Mouse (Mus musculus): ENCODE measurements around the gene Btbd17. TPM values are rescaled to one million over a fixed set of nuclear protein-coding genes. Genes with fewer than 3 reads are reported as not detected.
A peak's percentile ranks its signal among the peaks of the same experiment; 100 is the strongest.

Btbd17 gene
- polyA plus RNA-seq, 1 experiment from 2014 or later: 4.2 TPM

DNA sequence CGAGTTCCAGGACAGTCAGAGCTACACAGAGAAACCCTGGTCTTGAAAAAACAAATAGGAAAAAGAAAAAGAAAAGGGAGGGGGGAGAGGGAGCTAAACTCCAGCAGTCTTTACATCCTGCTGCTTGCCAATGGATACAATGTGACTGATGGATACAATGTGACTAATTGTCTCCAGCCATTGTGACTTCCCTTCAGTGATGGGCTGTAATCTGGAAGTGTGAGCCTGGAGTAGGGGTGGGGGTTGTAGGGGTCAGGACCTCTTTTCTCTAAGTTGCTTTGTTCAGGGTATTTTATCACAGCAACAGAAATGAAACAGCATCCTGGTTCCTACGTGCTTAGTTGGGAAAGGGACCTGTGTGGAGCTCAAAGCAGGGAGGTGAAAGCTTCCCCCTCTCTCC is 23.4 kb upstream of the Btbd17 start:
- no peaks in the 10 kb centered on the region for H3K36me3 ChIP-seq
- H3K4me2 ChIP-seq (replicated peaks): no peak overlapping the region
- peaks cover 38% of the 10 kb centered on the region for H3K4me1 ChIP-seq
- no peak for ATAC-seq (ENCODE audit: insufficient number of reproducible peaks, low FRiP score, low TSS enrichment, low read depth)
- H3K27ac ChIP-seq (replicated peaks): no peak overlapping the region
- no peaks in the 10 kb centered on the region for H3K9me3 ChIP-seq (replicated peaks)
- no peak overlapping the region for H3K9ac ChIP-seq
- no peaks in the 10 kb centered on the region for H3K27me3 ChIP-seq
- H3K4me3 ChIP-seq (replicated peaks): no peak overlapping the region
- 34% methylated on average over 2 of the region's 2 CpGs for WGBS

GRCm38 (mm10) chr11:114818185-114818584 is 22.4 kb upstream of the Btbd17 start:
- Histone ChIP-seq H3K9ac (no peak overlapping the region), H3K27me3 (no peaks in the 10 kb centered on the region), H3K9me3 (replicated peaks) (no peaks in the 10 kb centered on the region), H3K27ac (replicated peaks) (no peak overlapping the region), H3K36me3 (no peaks in the 10 kb centered on the region), H3K4me3 (replicated peaks) (no peak overlapping the region), H3K4me2 (replicated peaks) (no peak overlapping the region), H3K4me1 (peaks cover 29% of the 10 kb centered on the region)
- 84% methylated on average over 7 of the region's 7 CpGs for WGBS
- no peak for ATAC-seq (ENCODE audit: insufficient number of reproducible peaks, low FRiP score, low TSS enrichment, low read depth)

GRCm38 (mm10) chr11:114816934-114817333 is 21.2 kb upstream of the Btbd17 start:
- no peaks in the 10 kb centered on the region for H3K36me3 ChIP-seq
- H3K27me3 ChIP-seq: no peaks in the 10 kb centered on the region

GRCm38 (mm10) chr11:114814873-114815592 is 19.3 kb upstream of the Btbd17 start:
- no peaks in the 10 kb centered on the region for H3K27me3 ChIP-seq
- peaks cover 20% of the 10 kb centered on the region; the same call in 1 of the 2 replicates for H3K4me1 ChIP-seq
- H3K9me3 ChIP-seq (replicated peaks): no peaks in the 10 kb centered on the region
- 0 out of 2 replicates have a peak, but pooled peaks have one; percentile 40 for ATAC-seq (ENCODE audit: insufficient number of reproducible peaks, low FRiP score, low TSS enrichment, low read depth)
- H3K4me2 ChIP-seq (replicated peaks): no peak overlapping the region
- no peak overlapping the region for H3K27ac ChIP-seq (replicated peaks)
- no peaks in the 10 kb centered on the region for H3K36me3 ChIP-seq
- H3K4me3 ChIP-seq (replicated peaks): no peak overlapping the region
- WGBS: 66% methylated on average over 11 of the region's 11 CpGs
- no peak overlapping the region for H3K9ac ChIP-seq

More at GRCm38 (mm10) chr11:114816934-114817333, 21.2 kb upstream of the Btbd17 start:
- WGBS: 87% methylated on average over 4 of the region's 4 CpGs
- H3K9me3 ChIP-seq (replicated peaks): no peaks in the 10 kb centered on the region
- no peak overlapping the region for H3K9ac ChIP-seq
- no peak overlapping the region for H3K4me2 ChIP-seq (replicated peaks)
- H3K27ac ChIP-seq (replicated peaks): no peak overlapping the region
- H3K4me1 ChIP-seq: 0 out of 2 replicates have a peak, but pooled peaks cover 24% of the 10 kb centered on the region
- no peak overlapping the region for H3K4me3 ChIP-seq (replicated peaks)
- no peak for ATAC-seq (ENCODE audit: insufficient number of reproducible peaks, low FRiP score, low TSS enrichment, low read depth)

DNA sequence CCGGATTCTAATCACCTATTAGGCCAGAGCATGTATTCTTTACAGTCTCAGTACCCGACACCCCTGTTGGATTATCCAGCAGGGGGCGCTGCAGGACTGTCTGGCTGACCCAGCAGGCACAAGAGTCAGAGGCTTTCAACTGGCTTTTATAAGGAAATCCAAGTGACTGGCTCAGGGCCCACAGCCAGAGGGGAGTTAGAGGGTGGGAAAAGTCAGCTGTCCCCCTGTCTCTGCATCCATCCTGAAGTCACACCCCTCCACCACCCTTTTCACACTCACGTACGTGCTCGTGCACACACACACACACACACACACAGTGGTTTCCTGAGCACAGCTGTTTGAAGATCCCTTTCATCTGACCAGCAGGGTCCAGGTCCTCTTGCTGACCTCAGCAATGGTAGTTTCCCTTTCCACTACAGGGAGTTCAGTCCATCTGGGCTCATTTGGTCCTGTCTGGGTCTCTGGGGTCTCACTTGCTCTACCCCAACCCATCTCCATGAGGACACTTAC is 17.0 kb upstream of the Btbd17 start:
- H3K36me3 ChIP-seq: no peaks in the 10 kb centered on the region
- H3K4me3 ChIP-seq (replicated peaks): no peak overlapping the region
- 13% methylated on average over 6 of the region's 6 CpGs for WGBS
- no peak overlapping the region for H3K9ac ChIP-seq
- H3K27me3 ChIP-seq: no peaks in the 10 kb centered on the region
- H3K4me2 ChIP-seq (replicated peaks): no peak overlapping the region
- no peak overlapping the region for H3K27ac ChIP-seq (replicated peaks)
- ATAC-seq (ENCODE audit: insufficient number of reproducible peaks, low FRiP score, low TSS enrichment, low read depth): no peak
- H3K4me1 ChIP-seq: peaks cover 13% of the 10 kb centered on the region; the same call in 1 of the 2 replicates
- H3K9me3 ChIP-seq (replicated peaks): no peaks in the 10 kb centered on the region

DNA sequence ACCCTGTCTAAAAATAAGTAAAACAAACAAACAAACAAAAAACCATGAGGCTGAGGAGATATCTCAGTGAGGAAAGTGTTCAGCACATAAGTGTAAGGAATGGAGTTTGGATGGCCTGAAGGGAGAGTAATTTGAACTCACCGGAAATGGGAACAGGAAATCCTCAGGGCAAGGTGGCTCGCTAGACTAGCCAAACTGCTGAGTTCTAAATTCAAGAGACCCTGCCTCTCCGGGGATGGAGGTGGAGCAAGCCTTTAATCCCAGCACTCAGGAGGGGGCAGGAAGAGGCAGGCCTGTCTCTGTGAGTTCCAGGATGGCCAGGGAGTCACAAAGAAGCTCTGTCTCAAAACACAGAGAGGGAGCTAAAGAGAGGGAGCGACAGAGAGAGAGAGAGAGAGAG is 14.6 kb upstream of the Btbd17 start:
- Histone ChIP-seq H3K36me3 (no peaks in the 10 kb centered on the region), H3K27me3 (no peaks in the 10 kb centered on the region), H3K4me2 (replicated peaks) (no peak overlapping the region), H3K27ac (replicated peaks) (no peak overlapping the region), H3K9ac (no peak overlapping the region), H3K4me1 (peaks cover 16% of the 10 kb centered on the region; the same call in 1 of the 2 replicates), H3K9me3 (replicated peaks) (no peaks in the 10 kb centered on the region), H3K4me3 (replicated peaks) (no peak overlapping the region)
- no peak for ATAC-seq (ENCODE audit: insufficient number of reproducible peaks, low FRiP score, low TSS enrichment, low read depth)
- WGBS: 7% methylated on average over 4 of the region's 4 CpGs

- no peaks in the 10 kb centered on the region for H3K36me3 ChIP-seq
- peaks cover 12% of the 10 kb centered on the region; the same call in 1 of the 2 replicates for H3K4me1 ChIP-seq
- H3K27ac ChIP-seq (replicated peaks): no peak overlapping the region
- no peak overlapping the region for H3K9ac ChIP-seq
- no peaks in the 10 kb centered on the region for H3K27me3 ChIP-seq
- H3K4me3 ChIP-seq (replicated peaks): no peak overlapping the region
- no peak overlapping the region for H3K4me2 ChIP-seq (replicated peaks)
- ATAC-seq (ENCODE audit: insufficient number of reproducible peaks, low FRiP score, low TSS enrichment, low read depth): no peak
- 79% methylated on average over 1 of the region's 1 CpGs for WGBS
- no peaks in the 10 kb centered on the region for H3K9me3 ChIP-seq (replicated peaks)
Measured at GRCm38 (mm10) chr11:114809371-114809770, 13.6 kb upstream of the Btbd17 start.

- no peak overlapping the region for H3K4me2 ChIP-seq (replicated peaks)
- no peak overlapping the region for H3K9ac ChIP-seq
- H3K4me3 ChIP-seq (replicated peaks): no peak overlapping the region
- no peak overlapping the region for H3K27ac ChIP-seq (replicated peaks)
- H3K9me3 ChIP-seq (replicated peaks): no peaks in the 10 kb centered on the region
- H3K36me3 ChIP-seq: no peaks in the 10 kb centered on the region
- no peak; the same call in 1 of the 2 replicates for ATAC-seq (ENCODE audit: insufficient number of reproducible peaks, low FRiP score, low TSS enrichment, low read depth)
- H3K27me3 ChIP-seq: no peaks in the 10 kb centered on the region
- WGBS: 28% methylated on average over 14 of the region's 14 CpGs
- peaks cover 10% of the 10 kb centered on the region; the same call in 1 of the 2 replicates for H3K4me1 ChIP-seq
Measured at GRCm38 (mm10) chr11:114807686-114808427, 12.1 kb upstream of the Btbd17 start.

GRCm38 (mm10) chr11:114807025-114807424 is 11.3 kb upstream of the Btbd17 start:
- Histone ChIP-seq H3K36me3 (no peaks in the 10 kb centered on the region), H3K4me2 (replicated peaks) (no peak overlapping the region), H3K27ac (replicated peaks) (no peak overlapping the region), H3K4me1 (peaks cover 8% of the 10 kb centered on the region; the same call in 1 of the 2 replicates), H3K9ac (no peak overlapping the region), H3K4me3 (replicated peaks) (no peak overlapping the region), H3K27me3 (no peaks in the 10 kb centered on the region), H3K9me3 (replicated peaks) (no peaks in the 10 kb centered on the region)
- no peak for ATAC-seq (ENCODE audit: insufficient number of reproducible peaks, low FRiP score, low TSS enrichment, low read depth)
- 69% methylated on average over 2 of the region's 2 CpGs for WGBS

- WGBS: 39% methylated on average over 8 of the region's 8 CpGs
- no peak overlapping the region for H3K9ac ChIP-seq
- no peaks in the 10 kb centered on the region for H3K9me3 ChIP-seq (replicated peaks)
- H3K27ac ChIP-seq (replicated peaks): no peak overlapping the region
- no peak overlapping the region for H3K4me2 ChIP-seq (replicated peaks)
- H3K36me3 ChIP-seq: no peaks in the 10 kb centered on the region
- no peak overlapping the region for H3K4me3 ChIP-seq (replicated peaks)
- H3K4me1 ChIP-seq: peaks cover 5% of the 10 kb centered on the region; the same call in 1 of the 2 replicates
- no peak for ATAC-seq (ENCODE audit: insufficient number of reproducible peaks, low FRiP score, low TSS enrichment, low read depth)
- no peaks in the 10 kb centered on the region for H3K27me3 ChIP-seq
Measured at GRCm38 (mm10) chr11:114803990-114804389, 8.2 kb upstream of the Btbd17 start.

- Histone ChIP-seq H3K4me3 (replicated peaks) (no peak overlapping the region), H3K9me3 (replicated peaks) (no peaks in the 10 kb centered on the region), H3K27me3 (no peaks in the 10 kb centered on the region), H3K4me2 (replicated peaks) (no peak overlapping the region), H3K9ac (no peak overlapping the region), H3K4me1 (peaks cover 3% of the 10 kb centered on the region; the same call in 1 of the 2 replicates), H3K27ac (replicated peaks) (no peak overlapping the region), H3K36me3 (no peaks in the 10 kb centered on the region)
- ATAC-seq (ENCODE audit: insufficient number of reproducible peaks, low FRiP score, low TSS enrichment, low read depth): no peak
- WGBS: 60% methylated on average over 15 of the region's 15 CpGs
Measured at GRCm38 (mm10) chr11:114802540-114803267, 7.0 kb upstream of the Btbd17 start.

All from embryonic facial prominence, embryonic 15.5 days (tissue).